Comparison of ENCODE assay signal across 25 mouse cellular contexts in the genomic region with DNA sequence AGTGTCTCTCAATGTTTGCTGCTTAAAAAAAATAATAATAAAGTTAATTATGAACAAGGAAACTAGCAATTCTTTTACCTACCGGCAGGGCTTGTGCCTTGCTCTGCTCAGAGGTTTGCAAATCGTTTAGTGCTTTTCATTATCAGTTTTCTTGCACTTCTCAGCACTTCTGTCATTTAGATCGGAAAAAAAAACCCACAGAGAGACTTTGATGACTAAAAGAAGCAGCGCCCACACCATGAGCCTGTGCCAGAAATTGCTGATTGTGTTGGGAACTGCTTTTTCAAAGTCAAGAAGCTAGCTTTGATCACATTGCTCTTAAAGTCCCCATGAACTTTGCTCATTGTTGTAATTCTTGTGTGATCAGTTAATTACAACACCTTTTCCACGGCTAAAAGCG.
DNase-seq lines count a peak whose midpoint lies in the region; ATAC-seq and TF ChIP-seq lines count a peak whose summit lies in the region.
"Had no signal": no experiment of that assay in that cellular context is flagged by ENCODE, and none has a peak within 500 bp of the region (broad histone marks: within the 10 kb centered on the region; RNA-seq: fewer than 3 reads in every experiment).

No protein-coding gene starts in this region.

- H3K4me2 ChIP-seq in CH12.LX (ENCODE audit: insufficient read depth, low read depth, poor library complexity, severe bottlenecking): peak overlapping the region; percentile 29; the same call in 1 of the 2 replicates
- H3K4me2 ChIP-seq in stomach, postnatal 0 days (replicated peaks; ENCODE audit: low read depth): no peak overlapping the region
- H3K4me2 ChIP-seq: hindbrain, embryonic 15.5 days; liver, embryonic 15.5 days; lung, embryonic 15.5 days; midbrain, embryonic 15.5 days had no signal

- TF ChIP-seq EP300 in CH12.LX (IDR thresholded peaks at IDR 0.05; ENCODE audit: low read length): no peak
- no peak for TF ChIP-seq EP300 in stomach, postnatal 0 days (optimal IDR thresholded peaks at IDR 0.05)

- no peak overlapping the region for H3K9ac ChIP-seq in CH12.LX (ENCODE audit: insufficient read depth, low read depth)
- no peak overlapping the region for H3K9ac ChIP-seq in stomach, postnatal 0 days (ENCODE audit: low read length)
- H3K9ac ChIP-seq: hindbrain, embryonic 15.5 days; liver, embryonic 15.5 days; lung, embryonic 15.5 days; midbrain, embryonic 15.5 days had no signal

- no peaks in the 10 kb centered on the region for H3K79me2 ChIP-seq in CH12.LX (replicated peaks; ENCODE audit: control insufficient read depth, extremely low read depth, insufficient read depth, poor library complexity, severe bottlenecking)

- no peak overlapping the region for H3K27ac ChIP-seq in CH12.LX (ENCODE audit: insufficient read depth, low read depth)
- no peak overlapping the region for H3K27ac ChIP-seq in stomach, postnatal 0 days (replicated peaks)
- H3K27ac ChIP-seq: forebrain, embryonic 10.5 days; heart, embryonic 10.5 days; hindbrain, embryonic 15.5 days; limb, embryonic 10.5 days; liver, embryonic 15.5 days; lung, embryonic 15.5 days; midbrain, embryonic 15.5 days had no signal

- peak in 1 of 2 experiments; percentile 24; a peak in 2 of 4 replicates for TF ChIP-seq CTCF in CH12.LX (conservative IDR thresholded peaks at IDR 0.05 in 1 of 2, IDR thresholded peaks at IDR 0.05 in 1 of 2; ENCODE audit: low read depth in 2 of 2, low read length in 2 of 2)
- no peak for TF ChIP-seq CTCF in stomach, postnatal 0 days (IDR thresholded peaks at IDR 0.05; ENCODE audit: low read depth)

- ATAC-seq in stomach, postnatal 0 days (ENCODE audit: low FRiP score, low TSS enrichment): no peak
- ATAC-seq: intestine, embryonic 16.5 days; midbrain, embryonic 15.5 days had no signal

- H3K4me3 ChIP-seq in CH12.LX (replicated peaks in 1 of 3; ENCODE audit: low read depth in 2 of 3, low read length in 2 of 3, poor library complexity in 1 of 3): no peak overlapping the region
- no peak overlapping the region for H3K4me3 ChIP-seq in stomach, postnatal 0 days (ENCODE audit: low read depth, low read length)
- H3K4me3 ChIP-seq: forebrain, embryonic 10.5 days; heart, embryonic 10.5 days; hindbrain, embryonic 15.5 days; limb, embryonic 10.5 days; liver, embryonic 15.5 days; lung, embryonic 15.5 days; midbrain, embryonic 15.5 days; myocyte had no signal

- no peak; the same call in 1 of the 2 replicates for TF ChIP-seq RAD21 in CH12.LX (IDR thresholded peaks at IDR 0.05; ENCODE audit: low read depth, low read length)

- H3K27me3 ChIP-seq in CH12.LX (replicated peaks): no peaks in the 10 kb centered on the region
- no peaks in the 10 kb centered on the region for H3K27me3 ChIP-seq in stomach, postnatal 0 days (ENCODE audit: control insufficient read depth, insufficient read depth, low read length)
- H3K27me3 ChIP-seq: hindbrain, embryonic 15.5 days; liver, embryonic 15.5 days; lung, embryonic 15.5 days; midbrain, embryonic 15.5 days had no signal

- 62% methylated on average over 6 of the region's 6 CpGs for WGBS in stomach, postnatal 0 days

- dilution Hi-C loops in CH12.LX (cut with MboI; ENCODE audit: extremely low pct_ligation_motif_present, extremely low pct_unique_long_range_greater_than_20kb, low sequenced_read_pairs): no loop called here

- peaks cover 0 to 16% of the 10 kb centered on the region in 2 experiments; a peak in 2 of 4 replicates for H3K4me1 ChIP-seq in CH12.LX (ENCODE audit: control insufficient read depth in 1 of 2, insufficient read depth in 2 of 2)
- no peaks in the 10 kb centered on the region for H3K4me1 ChIP-seq in stomach, postnatal 0 days (replicated peaks; ENCODE audit: control insufficient read depth, insufficient read depth)
- H3K4me1 ChIP-seq: forebrain, embryonic 10.5 days; heart, embryonic 10.5 days; hindbrain, embryonic 15.5 days; limb, embryonic 10.5 days; liver, embryonic 15.5 days; lung, embryonic 15.5 days; midbrain, embryonic 15.5 days had no signal

- H3K36me3 ChIP-seq in CH12.LX (replicated peaks in 1 of 2; ENCODE audit: control insufficient read depth in 1 of 2, insufficient read depth in 1 of 2, low read length in 1 of 2): no peaks in the 10 kb centered on the region
- no peaks in the 10 kb centered on the region for H3K36me3 ChIP-seq in stomach, postnatal 0 days (ENCODE audit: control insufficient read depth, insufficient read depth, low read length)
- H3K36me3 ChIP-seq: forebrain, embryonic 10.5 days; heart, embryonic 10.5 days; hindbrain, embryonic 15.5 days; limb, embryonic 10.5 days; liver, embryonic 15.5 days; lung, embryonic 15.5 days; midbrain, embryonic 15.5 days had no signal

- no peaks in the 10 kb centered on the region for H3K9me3 ChIP-seq in CH12.LX (replicated peaks; ENCODE audit: low read length)
- H3K9me3 ChIP-seq in stomach, postnatal 0 days (ENCODE audit: control insufficient read depth, low read length): no peaks in the 10 kb centered on the region
- H3K9me3 ChIP-seq: forebrain, embryonic 10.5 days; heart, embryonic 10.5 days; hindbrain, embryonic 15.5 days; limb, embryonic 10.5 days; liver, embryonic 15.5 days; lung, embryonic 15.5 days; midbrain, embryonic 15.5 days had no signal

- in situ Hi-C loops in CH12.LX (cut with MboI; ENCODE audit: low pct_ligation_motif_present, low pct_unique_long_range_greater_than_20kb, low sequenced_read_pairs): no loop called here

- TF ChIP-seq POLR2A in CH12.LX (IDR thresholded peaks at IDR 0.05; ENCODE audit: low read depth, low read length): no peak

- peak; percentile 37 for DNase-seq in layer of hippocampus, adult 11-12 months (ENCODE audit: low spot score)
- no peak for DNase-seq in layer of hippocampus, postnatal 36 days
- DNase-seq in right cerebral cortex, adult 18-20 months: peak; percentile 53
- DNase-seq in right cerebral cortex, postnatal 10 days (ENCODE audit: low spot score in 2 of 2): no peak
- peak; percentile 24 for DNase-seq in CH12.LX (ENCODE audit: extremely low read depth)
- DNase-seq in naive thymus-derived CD4-positive, alpha-beta T cell, adult 2 months (ENCODE audit: low read depth): peak; percentile 34
- no peak for DNase-seq in stomach, postnatal 0 days (ENCODE audit: low spot score)
- DNase-seq in cerebellum, postnatal 25 days: no peak
- DNase-seq: adrenal gland, postnatal 25 days; cerebellum, adult 11 months; cerebellum, postnatal 10 days; gastrocnemius, postnatal 10 days; kidney, postnatal 25 days; liver; lung, postnatal 4 days; thymus, postnatal 25 days had no signal

TF ChIP-seq in CH12.LX, 34 proteins besides CTCF, POLR2A, EP300 and RAD21:
- TF ChIP-seq MAX (IDR thresholded peaks at IDR 0.05; ENCODE audit: low read length): no peak
- no peak for TF ChIP-seq UBTF (IDR thresholded peaks at IDR 0.05; ENCODE audit: low read depth, low read length)
- TF ChIP-seq ZNF384 (IDR thresholded peaks at IDR 0.05; ENCODE audit: low read depth, low read length): peak; percentile 22; the same call in 1 of the 2 replicates

Comparison
In these comparisons a context has a peak if more than half of its experiments do, and no peak if none do; other contexts are left out.
1. DNase-seq: peak in layer of hippocampus, adult 11-12 months (single experiment), right cerebral cortex, adult 18-20 months (single experiment), CH12.LX (single experiment) and naive thymus-derived CD4-positive, alpha-beta T cell, adult 2 months (single experiment); none in layer of hippocampus, postnatal 36 days (0 of 2), right cerebral cortex, postnatal 10 days (0 of 2), stomach, postnatal 0 days (single experiment) and cerebellum, postnatal 25 days (0 of 2).